Mouse (Mus musculus) kidney, embryonic 14.5 days (tissue): ENCODE results near the gene Gm12258. TPM values are rescaled to one million over a fixed set of nuclear protein-coding genes. Genes with fewer than 3 reads are reported as not detected.
"Not testable (repeated sequence)": the region's sequence is repeated elsewhere in the genome, so short reads cannot be mapped to it uniquely, and the experiment has no call there.

Source experiments
- ATAC-seq: fragments of 200-750 bp; cut with Nextera tagmentation; 2 replicates; pipeline ENCODE4 v1.8.0; 2017; ENCODE audit warnings: moderate number of reproducible peaks, mild to moderate bottlenecking, moderate TSS enrichment, moderate library complexity; ENCODE audit not compliant: low FRiP score, low TSS enrichment
- H3K27ac ChIP-seq: fragments of 300-500 bp; sonication (generic); 2 replicates; pipeline ENCODE4 v1.5.1; 2014; ENCODE audit warnings: low read depth, mild to moderate bottlenecking, low read length, moderate library complexity, mixed read lengths
- H3K27me3 ChIP-seq: fragments of 300-500 bp; sonication (generic); 2 replicates; pipeline ENCODE4 v1.6.1; 2014; ENCODE audit warnings: mild to moderate bottlenecking, low read length; ENCODE audit not compliant: control insufficient read depth, insufficient read depth
- H3K36me3 ChIP-seq: fragments of 300-500 bp; sonication (generic); 2 replicates; pipeline ENCODE4 v1.6.1; 2014; ENCODE audit warnings: low read length, mixed read lengths; ENCODE audit not compliant: control insufficient read depth, insufficient read depth
- H3K4me1 ChIP-seq: fragments of 300-500 bp; sonication (generic); 2 replicates; pipeline ENCODE4 v1.6.1; 2014; ENCODE audit warnings: low read length, mixed read lengths; ENCODE audit not compliant: control insufficient read depth, insufficient read depth
- H3K4me2 ChIP-seq: fragments of 300-500 bp; sonication (generic); replicated peaks from 2 replicates; pipeline ENCODE4 v1.6.1; 2014; ENCODE audit warnings: low read depth, mild to moderate bottlenecking, low read length
- H3K4me3 ChIP-seq: fragments of 300-500 bp; sonication (generic); 2 replicates; pipeline ENCODE4 v1.5.1; 2014; ENCODE audit warnings: mild to moderate bottlenecking, low read length
- H3K9ac ChIP-seq: fragments of 300-500 bp; sonication (generic); 2 replicates; pipeline ENCODE4 v1.6.1; 2014; ENCODE audit warnings: low read depth, mild to moderate bottlenecking, low read length, moderate library complexity
- H3K9me3 ChIP-seq: fragments of 300-500 bp; sonication (generic); 2 replicates; pipeline ENCODE4 v1.6.1; 2016; ENCODE audit warnings: low read length; ENCODE audit not compliant: control insufficient read depth
- WGBS: fragments of 180-500 bp; shearing (Covaris S2); extraction: QIAGEN DNeasy Blood & Tissue Kit; methylation state at CpG from one replicate; pipeline ENCODE4 v1.1.7; 2014; 5-methylcytosine and 5-hydroxymethylcytosine counted together
- polyA plus RNA-seq: library from polyadenylated mRNA; unstranded; fragments of >200 nt; fragmentation: Nextera tagmentation; extraction: Ambion mirVana; gene quantifications from 2 replicates; pipeline ENCODE4 v1.2.1, GENCODE M21; 2014

Gene Gm12258
- polyA plus RNA-seq, result 5.9 and 10.7 TPM in 2 replicates

DNA sequence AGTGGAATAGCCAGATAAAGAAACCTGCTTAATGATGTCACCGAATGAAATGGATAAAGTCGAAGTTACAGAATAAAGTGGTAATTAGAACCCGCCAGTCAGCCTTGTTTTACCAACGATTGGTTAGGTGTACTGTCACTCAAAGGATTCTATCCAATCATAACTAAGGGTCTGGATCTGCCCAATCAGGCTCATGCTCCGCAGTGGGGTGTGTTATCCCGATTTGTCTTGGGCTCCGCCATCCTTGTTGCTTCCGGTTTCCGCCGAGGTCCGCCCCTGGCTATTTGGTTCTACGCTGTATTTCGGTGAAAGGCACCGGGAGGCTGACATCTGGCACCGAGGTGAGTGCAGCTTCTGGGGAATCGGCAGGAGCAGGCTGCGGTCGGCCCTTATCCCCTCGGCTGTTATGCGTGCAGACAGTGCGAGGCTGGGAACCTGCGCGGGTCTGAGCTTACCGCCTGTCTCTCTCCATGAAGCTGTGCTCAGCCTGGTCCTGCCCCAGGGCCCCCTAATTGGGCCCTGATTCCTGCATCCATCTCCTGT is at the start of gene Gm12258:
Gene Gm12258 (plus strand): TSS at position 240 of the 543 bp plus-strand sequence.
- WGBS, result under 1% methylated on average over 24 of the region's 24 CpGs
- Histone ChIP-seq H3K4me1 (peaks cover 5% of the 10 kb centered on the region), H3K36me3 (peaks cover 18% of the 10 kb centered on the region), H3K4me2 (peak within 1 kb of the TSS; percentile 72), H3K9ac (peak within 1 kb of the TSS; percentile 80), H3K9me3 (no peaks in the 10 kb centered on the region), H3K27me3 (no peaks in the 10 kb centered on the region), H3K4me3 (peak within 1 kb of the TSS; percentile 68), H3K27ac (no peak within 1 kb of the TSS)
- peak; percentile 100 for ATAC-seq

DNA sequence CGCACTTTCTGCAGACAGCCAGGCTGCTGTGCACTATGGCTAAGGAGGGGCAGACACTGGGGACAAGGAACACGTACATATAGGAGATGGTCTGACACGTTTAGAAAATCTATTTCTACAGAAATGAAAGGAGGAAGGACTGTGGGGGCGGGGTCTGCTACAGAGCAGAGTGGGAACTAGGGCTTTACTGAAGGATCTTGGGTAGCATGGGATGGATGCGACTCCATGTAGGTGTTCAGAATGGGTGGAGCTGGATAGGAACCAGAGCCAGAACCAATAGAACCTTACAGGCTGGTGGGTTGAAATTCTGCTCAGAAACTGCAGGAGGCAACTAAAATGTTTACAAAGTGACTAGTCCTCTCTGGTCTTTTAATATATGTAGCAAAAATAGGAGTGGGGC is 47.2 kb upstream of the Gm12258 start:
- H3K9me3 ChIP-seq, result no peaks in the 10 kb centered on the region
- WGBS, result 81% methylated on average over 5 of the region's 5 CpGs
- no peak for ATAC-seq

DNA sequence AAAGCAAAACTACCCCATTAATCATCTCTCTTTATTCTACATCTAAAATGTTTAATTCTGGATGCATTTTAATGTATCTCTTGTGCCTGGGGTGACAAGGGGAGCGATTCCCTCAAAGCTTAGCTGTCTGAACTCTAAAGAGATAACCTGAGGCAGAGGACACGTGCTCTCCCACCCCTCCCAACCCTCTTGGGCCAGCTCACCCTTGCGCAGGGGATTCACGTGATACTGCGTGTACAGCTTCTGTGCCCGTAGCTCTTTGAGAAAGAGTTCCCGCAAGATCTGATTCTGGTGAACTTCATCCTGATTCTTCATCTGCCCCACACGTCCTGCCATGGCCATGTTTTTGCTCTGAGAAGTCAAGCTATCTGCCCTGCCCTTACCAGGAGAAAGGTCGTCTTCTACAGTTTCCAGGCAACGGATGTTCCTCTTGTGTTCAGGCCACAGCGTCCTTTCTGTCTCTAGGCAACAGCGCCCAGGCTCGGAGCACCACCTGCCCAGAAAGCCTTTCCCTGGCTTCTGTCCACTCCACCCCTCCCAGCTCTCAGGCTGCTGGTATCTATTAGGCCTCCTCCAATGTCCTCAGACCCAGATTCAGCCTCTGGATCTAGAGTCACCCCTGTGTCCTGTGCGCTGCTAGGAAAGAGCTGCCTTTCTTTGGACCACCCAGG is 45.3 kb upstream of the Gm12258 start, which contains the start of gene Fam183b:
Gene Fam183b (minus strand): TSS at position 403 of the 671 bp plus-strand sequence.
- Histone ChIP-seq H3K4me1 (no peaks in the 10 kb centered on the region), H3K4me3 (no peak within 1 kb of the TSS), H3K36me3 (no peaks in the 10 kb centered on the region), H3K9ac (no peak within 1 kb of the TSS), H3K4me2 (no peak within 1 kb of the TSS; the same call in 1 of the 2 replicates), H3K27me3 (no peaks in the 10 kb centered on the region), H3K9me3 (no peaks in the 10 kb centered on the region), H3K27ac (no peak within 1 kb of the TSS)
- 41% methylated on average over 14 of the region's 14 CpGs for WGBS
- peak; percentile 57; the same call in 1 of the 2 replicates for ATAC-seq

More for the DNA sequence above, 47.2 kb upstream of the Gm12258 start:
- H3K27ac ChIP-seq, result no peak overlapping the region
- no peak overlapping the region for H3K4me2 ChIP-seq
- H3K4me1 ChIP-seq, result no peaks in the 10 kb centered on the region
- no peaks in the 10 kb centered on the region for H3K27me3 ChIP-seq
- H3K4me3 ChIP-seq, result no peak overlapping the region
- no peaks in the 10 kb centered on the region for H3K36me3 ChIP-seq
- H3K9ac ChIP-seq, result no peak overlapping the region

DNA sequence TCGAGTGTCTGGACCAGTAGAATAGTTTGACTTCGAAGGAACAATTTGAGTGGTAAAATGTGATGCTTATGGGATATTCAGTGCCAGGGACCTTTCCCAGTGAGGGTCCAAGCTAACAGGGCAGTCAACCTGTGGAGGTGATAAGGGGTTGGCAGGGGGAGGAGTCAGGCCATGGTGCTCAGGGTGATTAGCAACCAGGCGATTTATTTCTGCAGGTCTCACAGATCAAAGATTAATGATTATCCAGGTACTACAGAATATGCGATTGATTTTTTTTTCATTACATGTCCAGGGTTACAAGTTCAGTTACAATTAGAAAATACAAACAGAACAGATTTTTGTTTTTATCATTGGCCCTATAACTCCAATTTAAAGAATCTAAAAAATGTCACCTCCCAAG is 43.1 kb upstream of the Gm12258 start:
- no peak for ATAC-seq
- Histone ChIP-seq H3K4me2 (no peak overlapping the region), H3K4me1 (no peaks in the 10 kb centered on the region), H3K9me3 (no peaks in the 10 kb centered on the region), H3K9ac (no peak overlapping the region), H3K27me3 (no peaks in the 10 kb centered on the region), H3K36me3 (no peaks in the 10 kb centered on the region), H3K27ac (no peak overlapping the region), H3K4me3 (no peak overlapping the region)
- 70% methylated on average over 4 of the region's 4 CpGs for WGBS

DNA sequence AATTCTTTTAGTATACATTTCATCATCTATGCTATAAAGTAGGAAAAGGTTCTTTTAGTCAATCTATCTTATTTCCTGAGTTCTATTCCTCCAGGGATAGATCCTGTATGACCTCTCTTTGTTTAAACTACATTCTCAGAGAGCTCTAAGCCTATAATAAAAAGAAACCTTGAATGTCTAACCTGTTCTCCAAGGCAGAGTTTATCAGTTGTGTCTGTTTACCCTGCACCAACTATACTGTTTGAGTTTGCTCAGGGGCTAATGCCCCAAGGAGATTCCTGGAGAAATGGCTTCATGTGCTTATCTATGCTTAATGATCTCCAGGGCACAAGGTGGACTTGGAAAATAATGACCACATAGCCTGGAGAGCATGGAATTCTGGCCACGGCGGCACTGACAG is 42.6 kb upstream of the Gm12258 start:
- Histone ChIP-seq H3K4me3 (no peak overlapping the region), H3K4me2 (no peak overlapping the region), H3K9ac (no peak overlapping the region), H3K27ac (no peak overlapping the region), H3K27me3 (no peaks in the 10 kb centered on the region), H3K4me1 (no peaks in the 10 kb centered on the region), H3K9me3 (no peaks in the 10 kb centered on the region), H3K36me3 (no peaks in the 10 kb centered on the region)
- ATAC-seq, result no peak
- whole genome bisulfite sequencing, result 60% methylated on average over 2 of the region's 2 CpGs

DNA sequence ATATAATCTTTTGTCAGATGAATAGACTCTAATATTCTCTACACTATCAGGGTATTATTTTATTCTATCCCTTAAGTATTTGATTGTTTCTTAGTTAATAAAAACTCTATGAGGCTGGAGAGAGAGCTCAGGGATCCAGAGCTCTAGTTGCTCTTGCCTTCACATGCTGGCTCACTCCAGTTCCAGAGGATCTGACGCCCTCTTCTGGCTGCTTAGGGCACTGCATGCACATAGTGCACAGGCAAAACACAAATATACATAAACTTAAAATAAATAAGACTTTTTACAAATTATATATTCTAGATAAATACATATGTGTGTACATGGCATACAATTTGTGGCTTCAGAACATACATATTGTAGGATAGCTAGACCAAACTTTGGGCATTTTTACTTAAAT is 35.0 kb upstream of the Gm12258 start:
- Histone ChIP-seq H3K4me2 (no peak overlapping the region), H3K36me3 (no peaks in the 10 kb centered on the region), H3K4me1 (no peaks in the 10 kb centered on the region), H3K4me3 (no peak overlapping the region), H3K27me3 (no peaks in the 10 kb centered on the region), H3K9ac (no peak overlapping the region), H3K9me3 (no peaks in the 10 kb centered on the region), H3K27ac (no peak overlapping the region)
- 11% methylated on average over 1 of the region's 1 CpGs for WGBS
- no peak for ATAC-seq

DNA sequence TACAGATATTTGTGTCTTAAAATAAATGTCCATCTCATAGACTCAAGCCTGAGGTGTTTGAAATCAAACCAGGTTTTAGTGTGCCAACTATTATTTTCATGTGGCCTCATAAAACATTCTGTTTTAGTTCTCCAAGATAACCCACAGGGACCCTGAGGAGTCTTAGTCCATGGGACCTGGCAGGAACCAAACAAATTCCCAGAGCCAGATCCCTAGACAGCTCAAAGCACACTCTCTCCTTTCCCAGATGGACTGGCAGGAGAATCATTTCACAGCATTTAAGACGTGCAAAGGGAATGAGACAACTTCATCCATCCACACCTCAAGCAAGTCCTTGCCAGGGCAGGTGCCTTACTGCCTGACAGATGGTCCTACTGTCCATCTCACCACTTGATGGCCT is 32.3 kb upstream of the Gm12258 start, which contains the start of gene Olfr313:
Gene Olfr313 (plus strand): TSS at position 301 of the 400 bp plus-strand sequence.
- WGBS, result 72% methylated on average over 1 of the region's 1 CpGs
- not testable (repeated sequence) for H3K4me3 ChIP-seq, H3K4me2 ChIP-seq, H3K9me3 ChIP-seq, H3K27ac ChIP-seq, H3K4me1 ChIP-seq, ATAC-seq, H3K36me3 ChIP-seq, H3K27me3 ChIP-seq, H3K9ac ChIP-seq

DNA sequence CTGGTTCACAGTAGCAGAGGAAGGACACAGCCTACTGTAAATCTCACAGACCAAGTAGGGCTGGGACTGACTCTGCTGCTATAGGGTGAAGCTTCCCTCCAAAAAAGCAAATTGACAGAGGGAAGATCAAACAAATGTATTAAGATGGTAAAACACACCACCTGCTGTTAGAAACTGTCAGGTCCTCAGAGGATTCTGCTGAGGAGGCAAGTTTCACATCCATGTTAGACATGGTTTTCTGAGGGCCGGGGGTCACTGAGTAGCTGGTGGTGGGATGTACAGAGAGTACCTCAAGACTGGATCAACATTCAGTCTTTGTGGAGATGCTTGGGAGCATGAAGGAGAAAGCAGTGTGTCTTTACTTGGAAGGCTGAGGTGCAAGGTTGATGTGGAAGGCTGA is 31.3 kb upstream of the Gm12258 start:
- H3K4me1 ChIP-seq, result no peaks in the 10 kb centered on the region
- no peak for ATAC-seq
- H3K27ac ChIP-seq, result no peak overlapping the region
- no peaks in the 10 kb centered on the region for H3K27me3 ChIP-seq
- no peaks in the 10 kb centered on the region for H3K9me3 ChIP-seq
- WGBS, result 80% methylated on average over 1 of the region's 1 CpGs
- no peak overlapping the region for H3K4me3 ChIP-seq
- no peak overlapping the region for H3K9ac ChIP-seq
- no peaks in the 10 kb centered on the region for H3K36me3 ChIP-seq
- no peak overlapping the region for H3K4me2 ChIP-seq

DNA sequence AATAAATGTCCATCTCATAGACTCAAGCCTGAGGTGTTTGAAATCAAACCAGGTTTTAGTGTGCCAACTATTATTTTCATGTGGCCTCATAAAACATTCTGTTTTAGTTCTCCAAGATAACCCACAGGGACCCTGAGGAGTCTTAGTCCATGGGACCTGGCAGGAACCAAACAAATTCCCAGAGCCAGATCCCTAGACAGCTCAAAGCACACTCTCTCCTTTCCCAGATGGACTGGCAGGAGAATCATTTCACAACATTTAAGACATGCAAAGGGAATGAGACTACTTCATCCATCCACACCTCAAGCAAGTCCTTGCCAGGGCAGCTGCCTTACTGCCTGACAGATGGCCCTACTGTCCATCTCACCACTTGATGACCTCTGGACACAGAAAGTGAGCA is 18.0 kb upstream of the Gm12258 start, which contains the start of gene Olfr312:
Gene Olfr312 (plus strand): TSS at position 301 of the 400 bp plus-strand sequence.
- H3K4me1 ChIP-seq, H3K4me2 ChIP-seq, H3K27me3 ChIP-seq, H3K9ac ChIP-seq, H3K4me3 ChIP-seq, H3K9me3 ChIP-seq, ATAC-seq, H3K27ac ChIP-seq, H3K36me3 ChIP-seq: not testable (repeated sequence)
